Mouse (Mus musculus): Measurements from ENCODE around the gene Prss36. TPM values are rescaled to one million over a fixed set of nuclear protein-coding genes. Genes with fewer than 3 reads are reported as not detected.
"Not testable (repeated sequence)": the region's sequence is repeated elsewhere in the genome, so short reads cannot be mapped to it uniquely, and the experiment has no call there.

Prss36 gene
- polyA plus RNA-seq, 2 experiments from 2014 or later, result 2.1 to 3.6 TPM

- no peak for ATAC-seq
These were observed 44.8 kb downstream of the Prss36 start for GRCm38 (mm10) chr7:127901772-127902171.

GRCm38 (mm10) chr7:127899997-127900396 is 46.5 kb downstream of the Prss36 start:
- no peak for ATAC-seq

DNA sequence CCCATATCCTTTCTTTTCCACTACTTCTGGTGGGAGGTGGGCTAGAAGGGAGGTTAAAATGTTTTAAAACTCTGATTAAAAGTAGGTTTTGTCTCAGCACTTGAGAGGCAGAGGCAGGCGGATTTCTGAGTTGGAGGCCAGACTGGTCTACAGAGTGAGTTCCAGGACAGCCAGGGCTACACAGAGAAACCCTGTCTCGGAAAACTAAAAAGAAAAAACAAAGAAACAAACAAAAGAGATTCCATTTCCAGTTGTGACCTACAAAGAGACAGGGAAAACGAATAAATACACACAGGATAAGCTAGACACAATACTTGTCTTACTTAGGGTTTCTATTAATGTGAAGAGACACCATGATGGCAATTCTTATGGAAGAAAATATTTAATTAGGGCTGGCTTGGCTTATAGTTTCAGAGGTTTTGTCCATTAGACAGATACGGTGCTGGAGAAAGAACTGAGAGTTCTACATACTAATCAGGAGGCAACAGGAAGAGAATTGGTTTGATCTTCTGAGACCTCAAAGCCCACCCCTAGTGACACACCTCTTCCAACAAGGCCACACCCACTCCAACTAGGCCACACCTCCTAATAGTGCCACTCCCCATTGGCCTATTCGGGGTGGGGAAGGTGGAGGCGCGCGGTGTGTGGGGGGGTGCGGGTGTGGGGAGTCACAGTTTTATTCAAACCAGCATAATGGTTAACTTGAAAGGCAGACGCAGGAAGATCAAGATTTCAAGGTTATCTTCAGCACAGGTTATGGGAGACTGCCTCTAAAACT is 48.2 kb downstream of the Prss36 start:
- ATAC-seq, result no peak

- ATAC-seq, result no peak
These were observed 49.0 kb downstream of the Prss36 start for GRCm38 (mm10) chr7:127897542-127897941.

- ATAC-seq, result no peak
These were observed 50.1 kb downstream of the Prss36 start for GRCm38 (mm10) chr7:127896384-127896783.

- not testable (repeated sequence) for ATAC-seq
These were observed 50.6 kb downstream of the Prss36 start for GRCm38 (mm10) chr7:127895891-127896290.

DNA sequence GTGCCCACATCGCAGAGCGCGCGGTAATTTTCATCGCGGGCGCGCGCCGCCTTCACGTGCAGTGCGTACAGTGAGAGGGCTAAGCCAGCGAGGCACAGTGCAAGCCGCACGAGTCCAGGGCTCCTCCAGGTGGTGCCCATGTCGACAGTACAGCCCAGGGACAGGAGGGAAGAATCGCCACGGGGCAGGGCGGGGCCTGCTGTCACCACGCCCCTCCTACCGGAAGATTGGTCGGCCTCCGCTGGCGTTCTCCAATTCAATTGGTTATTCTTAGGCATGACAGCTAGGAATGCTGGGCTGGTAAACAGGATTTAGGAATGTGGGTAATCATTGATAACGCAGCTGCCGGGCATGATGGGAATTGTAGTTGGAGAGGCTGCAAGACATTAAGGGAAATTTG is 51.1 kb downstream of the Prss36 start, which contains the start of the genes Gm21974 and Vkorc1:
Gene Gm21974 (minus strand): TSS at position 13 of the 400 bp plus-strand sequence.
Gene Vkorc1 (minus strand): TSS at position 176 of the 400 bp plus-strand sequence.
- peak; percentile 91 for ATAC-seq

GRCm38 (mm10) chr7:127894480-127894879 is 52.0 kb downstream of the Prss36 start:
- no peak for ATAC-seq

GRCm38 (mm10) chr7:127890798-127891197 is 55.7 kb downstream of the Prss36 start, which contains the start of gene Prss53:
Gene Prss53 (minus strand): TSS chr7:127890970.
- ATAC-seq, result no peak

DNA sequence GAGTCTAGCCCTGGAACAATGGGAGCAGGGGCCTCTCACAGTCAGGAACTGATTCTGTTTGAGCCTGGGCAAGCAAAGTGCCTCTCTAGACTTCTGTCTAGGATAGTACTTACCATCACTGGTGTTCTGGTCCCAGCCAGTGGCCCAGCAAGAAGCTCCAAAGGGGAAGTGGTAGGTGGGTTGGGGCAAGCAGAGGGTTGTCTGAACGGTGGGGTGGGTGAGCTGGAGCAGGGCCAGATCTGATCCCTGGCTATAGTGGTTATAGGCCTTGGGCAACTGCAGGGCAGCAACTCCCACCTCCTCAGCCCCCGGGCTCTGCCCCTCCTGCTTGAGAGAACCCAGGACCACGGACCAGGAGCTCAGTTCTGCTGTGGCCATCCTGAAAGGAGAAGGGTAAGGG is 57.7 kb downstream of the Prss36 start:
- no peak for ATAC-seq

DNA sequence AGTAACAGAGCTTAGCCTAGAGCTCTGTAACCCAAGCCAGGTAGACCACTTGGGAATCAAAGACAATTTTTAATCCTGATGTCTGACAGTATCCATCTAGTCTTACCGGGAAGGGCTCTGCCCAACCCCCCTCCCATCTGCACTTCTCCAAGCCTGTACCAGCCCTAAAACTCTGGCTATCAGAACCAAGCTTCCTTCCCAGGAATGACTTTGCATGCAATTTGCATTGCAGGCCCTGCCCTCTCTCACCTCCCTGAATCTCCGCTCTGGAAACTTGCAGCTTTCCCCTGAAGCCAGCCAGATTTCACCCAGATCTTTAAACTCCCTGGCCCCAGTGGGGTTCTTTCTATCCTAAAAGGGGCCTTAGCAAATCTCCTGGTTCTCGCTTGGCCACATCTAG is 58.7 kb downstream of the Prss36 start:
- no peak for ATAC-seq

DNA sequence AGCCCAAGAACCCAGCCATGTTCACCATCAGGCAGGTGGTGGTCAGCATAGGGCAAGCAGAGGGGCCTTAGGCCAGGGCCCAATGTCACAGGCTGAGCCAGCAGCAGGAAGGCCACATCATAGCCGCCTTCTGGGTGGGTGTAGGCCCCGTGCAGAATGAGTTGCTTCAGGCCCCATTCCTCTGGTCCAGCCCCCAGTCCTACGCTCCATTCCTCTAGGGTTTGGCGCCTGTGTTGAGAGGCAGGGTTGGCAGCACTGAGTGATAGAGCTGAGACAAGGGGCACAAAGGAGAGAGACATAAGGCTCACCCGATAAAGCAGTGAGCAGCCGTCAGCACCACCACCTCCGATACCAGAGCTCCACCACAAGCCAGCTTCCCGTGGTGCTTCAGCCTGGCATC is 59.3 kb downstream of the Prss36 start:
- no peak for ATAC-seq

DNA sequence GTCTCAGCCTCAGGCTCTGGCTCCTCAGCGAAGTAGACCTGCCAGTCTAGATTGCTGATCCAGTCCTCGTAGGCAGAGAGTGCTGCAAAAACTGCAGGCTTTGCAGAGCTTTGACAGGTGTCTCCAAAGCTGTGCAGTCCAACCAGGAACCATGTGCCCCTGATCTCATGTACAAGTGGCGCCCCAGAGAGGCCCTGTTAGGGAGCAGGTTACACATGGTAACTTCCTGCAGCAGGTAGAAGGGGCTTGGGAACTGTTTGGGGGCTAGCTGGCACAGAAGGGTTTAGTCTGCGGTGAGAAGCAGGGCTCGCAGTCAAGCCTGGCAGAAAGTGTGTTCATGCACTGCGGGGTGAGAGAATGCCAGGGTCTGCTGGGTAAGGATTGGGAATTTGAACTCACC is 60.0 kb downstream of the Prss36 start:
- ATAC-seq, result no peak

GRCm38 (mm10) chr7:127885951-127886350 is 60.6 kb downstream of the Prss36 start:
- ATAC-seq, result no peak

Other genes with a start within 250 kb of the Prss36 start
- gene Bcl7c, start 237.8 kb downstream of the Prss36 start, polyA plus RNA-seq (2017; shearing (Covaris generic)), result 1 to 10 TPM; 4.2 to 6.2 TPM
- gene Ctf1, start 234.0 kb downstream of the Prss36 start, polyA plus RNA-seq (2017; shearing (Covaris generic)), result not detected
- not detected for gene Ctf2, start 214.6 kb downstream of the Prss36 start, polyA plus RNA-seq (2017; shearing (Covaris generic))
- under 1 TPM; 0.36 to 0.83 TPM for gene Fbxl19, start 202.2 kb downstream of the Prss36 start, polyA plus RNA-seq (2017; shearing (Covaris generic))
- gene Orai3, start 176.9 kb downstream of the Prss36 start, polyA plus RNA-seq (2017; shearing (Covaris generic)), result 10 to 100 TPM; 11.3 to 12.2 TPM
- gene Setd1a, start 170.1 kb downstream of the Prss36 start, polyA plus RNA-seq (2017; shearing (Covaris generic)), result 1 to 10 TPM; 6.3 to 7.4 TPM
- not detected for gene Gm49388, start 161.1 kb downstream of the Prss36 start, polyA plus RNA-seq (2017; shearing (Covaris generic))
- gene Hsd3b7, start 146.1 kb downstream of the Prss36 start, polyA plus RNA-seq (2017; shearing (Covaris generic)), result 1 to 10 TPM; 5.2 to 5.7 TPM
- gene Stx4a, start 122.4 kb downstream of the Prss36 start, polyA plus RNA-seq (2017; shearing (Covaris generic)), result 10 to 100 TPM; 49.3 to 54.6 TPM
- under 1 TPM in 1 of 2 experiments, not detected in 1; 0.62 TPM for gene Stx1b, start 122.2 kb downstream of the Prss36 start, polyA plus RNA-seq (2017; shearing (Covaris generic))
- 10 to 100 TPM; 20.0 to 28.1 TPM for gene Zfp646, start 70.5 kb downstream of the Prss36 start, polyA plus RNA-seq (2017; shearing (Covaris generic))
- gene Zfp668, start 69.9 kb downstream of the Prss36 start, polyA plus RNA-seq (2017; shearing (Covaris generic)), result 10 to 100 TPM; 10.4 to 11.0 TPM
- gene Prss53, start 55.8 kb downstream of the Prss36 start, polyA plus RNA-seq (2017; shearing (Covaris generic)), result under 1 TPM in 1 of 2 experiments, not detected in 1; 0.22 TPM
- gene Gm21974, start 51.3 kb downstream of the Prss36 start, polyA plus RNA-seq (2017; shearing (Covaris generic)), result not detected
- gene Vkorc1, start 51.1 kb downstream of the Prss36 start, polyA plus RNA-seq (2017; shearing (Covaris generic)), result 10 to 100 TPM; 20.9 to 31.8 TPM
- gene Bckdk, start 42.6 kb downstream of the Prss36 start, polyA plus RNA-seq (2017; shearing (Covaris generic)), result 10 to 100 TPM; 62.4 to 77.7 TPM
- 10 to 100 TPM; 29.9 to 32.1 TPM for gene Kat8, start 34.2 kb downstream of the Prss36 start, polyA plus RNA-seq (2017; shearing (Covaris generic))
- gene Prss8, start 16.6 kb downstream of the Prss36 start, polyA plus RNA-seq (2017; shearing (Covaris generic)), result not detected
- gene Fus, start 20.7 kb upstream of the Prss36 start, polyA plus RNA-seq (2017; shearing (Covaris generic)), result 10 to 100 TPM; 36.5 to 39.3 TPM
- gene Pycard, start 47.1 kb upstream of the Prss36 start, polyA plus RNA-seq (2017; shearing (Covaris generic)), result 100 to 1,000 TPM; 429 to 455 TPM
- under 1 TPM in 1 of 2 experiments, not detected in 1; 0.36 TPM for gene Trim72, start 57.2 kb upstream of the Prss36 start, polyA plus RNA-seq (2017; shearing (Covaris generic))
- gene Itgam, start 115.9 kb upstream of the Prss36 start, polyA plus RNA-seq (2017; shearing (Covaris generic)), result under 1 TPM; 0.66 to 0.94 TPM
- under 1 TPM in 1 of 2 experiments, not detected in 1; 0.08 TPM for gene Gm49368, start 116.0 kb upstream of the Prss36 start, polyA plus RNA-seq (2017; shearing (Covaris generic))
- not detected for gene Itgax, start 182.8 kb upstream of the Prss36 start, polyA plus RNA-seq (2017; shearing (Covaris generic))
- gene Itgad, start 207.7 kb upstream of the Prss36 start, polyA plus RNA-seq (2017; shearing (Covaris generic)), result under 1 TPM in 1 of 2 experiments, not detected in 1; 0.40 TPM